ENCODE assay signal across 8 mouse cellular contexts in genomic region chr10:59222271-59223101, GRCm38 (mm10). TPM values are rescaled to one million over a fixed set of nuclear protein-coding genes. Genes with fewer than 3 reads are reported as not detected.
DNase-seq lines count a peak whose midpoint lies in the region; ATAC-seq and TF ChIP-seq lines count a peak whose summit lies in the region.

No protein-coding gene starts in this region.

- 3% methylated on average over 49 of the region's 49 CpGs for WGBS in embryonic facial prominence, embryonic 10.5 days
- 2% methylated on average over 49 of the region's 49 CpGs for WGBS in limb, embryonic 15.5 days
- 3% methylated on average over 49 of the region's 49 CpGs for WGBS in midbrain, embryonic 15.5 days

- H3K4me2 ChIP-seq in limb, embryonic 15.5 days = peak overlapping the region; percentile 92
- H3K4me2 ChIP-seq in midbrain, embryonic 15.5 days = peak overlapping the region; percentile 98

- no peak; the same call in none of the 2 replicates for ATAC-seq in limb, embryonic 15.5 days (ENCODE audit: insufficient number of reproducible peaks, low FRiP score, low TSS enrichment, low read depth)
- ATAC-seq in midbrain, embryonic 15.5 days (replicated peaks) = peak; percentile 64

- H3K9me3 ChIP-seq in embryonic facial prominence, embryonic 10.5 days = no peaks in the 10 kb centered on the region
- H3K9me3 ChIP-seq in limb, embryonic 15.5 days = no peaks in the 10 kb centered on the region
- no peaks in the 10 kb centered on the region for H3K9me3 ChIP-seq in midbrain, embryonic 15.5 days

- peak overlapping the region; percentile 92 for H3K4me3 ChIP-seq in embryonic facial prominence, embryonic 10.5 days
- peak overlapping the region; percentile 81 for H3K4me3 ChIP-seq in limb, embryonic 15.5 days
- peak overlapping the region; percentile 86 for H3K4me3 ChIP-seq in midbrain, embryonic 15.5 days
- H3K4me3 ChIP-seq in testis, adult 2 months (ENCODE audit: control insufficient read depth, low read depth, low read length) = peak overlapping the region; percentile 97

- TF ChIP-seq CTCF in testis, adult 2 months (IDR thresholded peaks at IDR 0.05; ENCODE audit: control insufficient read depth, insufficient read depth, insufficient replicate concordance, low read depth, low read length) = no peak

- H3K27ac ChIP-seq in embryonic facial prominence, embryonic 10.5 days (replicated peaks) = peak overlapping the region; percentile 98
- peak overlapping the region; percentile 95 for H3K27ac ChIP-seq in limb, embryonic 15.5 days
- H3K27ac ChIP-seq in midbrain, embryonic 15.5 days = peak overlapping the region; percentile 96
- peak overlapping the region; percentile 99 for H3K27ac ChIP-seq in testis, adult 2 months (ENCODE audit: control insufficient read depth, insufficient read depth, low read depth, low read length)

- no peak for TF ChIP-seq POLR2A in testis, adult 2 months (IDR thresholded peaks at IDR 0.05; ENCODE audit: control insufficient read depth, low read depth, low read length)

- H3K4me1 ChIP-seq in embryonic facial prominence, embryonic 10.5 days = peaks cover 28% of the 10 kb centered on the region
- peaks cover 16% of the 10 kb centered on the region for H3K4me1 ChIP-seq in limb, embryonic 15.5 days
- peaks cover 29% of the 10 kb centered on the region for H3K4me1 ChIP-seq in midbrain, embryonic 15.5 days
- H3K4me1 ChIP-seq in testis, adult 2 months (ENCODE audit: control insufficient read depth, insufficient read depth, low read length) = peaks cover 6% of the 10 kb centered on the region

- peak; percentile 81 for DNase-seq in A20 (ENCODE audit: low read depth, low spot score)
- DNase-seq in adrenal gland, adult (ENCODE audit: inconsistent age in 2 of 2, low spot score in 1 of 2) = peak; percentile 58 to 80
- DNase-seq in embryonic facial prominence, embryonic 10.5 days (ENCODE audit: low spot score) = no peak
- DNase-seq in heart, adult 8-10 months (ENCODE audit: low spot score) = peak; percentile 12
- DNase-seq in kidney, adult 18-20 months = peak; percentile 24

- H3K9ac ChIP-seq in limb, embryonic 15.5 days = peak overlapping the region; percentile 82
- H3K9ac ChIP-seq in midbrain, embryonic 15.5 days = peak overlapping the region; percentile 97

- H3K36me3 ChIP-seq in embryonic facial prominence, embryonic 10.5 days (replicated peaks) = peaks cover 6% of the 10 kb centered on the region
- no peaks in the 10 kb centered on the region for H3K36me3 ChIP-seq in limb, embryonic 15.5 days
- H3K36me3 ChIP-seq in midbrain, embryonic 15.5 days (replicated peaks) = no peaks in the 10 kb centered on the region
- no peaks in the 10 kb centered on the region for H3K36me3 ChIP-seq in testis, adult 2 months (ENCODE audit: control insufficient read depth, insufficient read depth, low read length)

- peaks cover 10% of the 10 kb centered on the region; the same call in 1 of the 2 replicates for H3K27me3 ChIP-seq in embryonic facial prominence, embryonic 10.5 days (replicated peaks; ENCODE audit: low read depth, poor library complexity, severe bottlenecking)
- no peaks in the 10 kb centered on the region for H3K27me3 ChIP-seq in limb, embryonic 15.5 days
- H3K27me3 ChIP-seq in midbrain, embryonic 15.5 days (replicated peaks) = no peaks in the 10 kb centered on the region
- no peaks in the 10 kb centered on the region for H3K27me3 ChIP-seq in testis, adult 2 months (ENCODE audit: control insufficient read depth, insufficient read depth, low read length)

RNA-seq across cellular contexts. Expression of gene Sowahc, which starts 0.7 kb away (rescaled TPM):
- polyA plus RNA-seq in embryonic facial prominence, embryonic 10.5 days (2016; fragmentation: Nextera tagmentation; extraction: Ambion mirVana) = 12.4 and 12.8 TPM in 2 replicates
- total RNA-seq in heart, adult 8-10 months (2022) = 1 to 10 TPM; 1.0 to 1.5 (median 1.4) TPM
- polyA plus RNA-seq in limb, embryonic 15.5 days (2015; fragmentation: Nextera tagmentation; extraction: Ambion mirVana) = 21.6 and 22.6 TPM in 2 replicates
- polyA plus RNA-seq in midbrain, embryonic 15.5 days (2015; fragmentation: Nextera tagmentation; extraction: Ambion mirVana) = 17.5 and 19.0 TPM in 2 replicates
- 2.3 and 2.5 TPM in 2 replicates for polyA plus RNA-seq in testis, adult 2 months (2012; rRNA removed)

RNA-seq across cellular contexts. Expression of gene Sept10, which starts 0.8 kb away (rescaled TPM):
- 36.8 and 37.3 TPM in 2 replicates for polyA plus RNA-seq in embryonic facial prominence, embryonic 10.5 days (2016; fragmentation: Nextera tagmentation; extraction: Ambion mirVana)
- total RNA-seq in heart, adult 8-10 months (2022) = 10 to 100 TPM; 14.4 to 20.6 (median 18.7) TPM
- 42.0 and 44.0 TPM in 2 replicates for polyA plus RNA-seq in limb, embryonic 15.5 days (2015; fragmentation: Nextera tagmentation; extraction: Ambion mirVana)
- polyA plus RNA-seq in midbrain, embryonic 15.5 days (2015; fragmentation: Nextera tagmentation; extraction: Ambion mirVana) = 11.5 and 13.4 TPM in 2 replicates
- polyA plus RNA-seq in testis, adult 2 months (2012; rRNA removed) = 45.5 and 52.0 TPM in 2 replicates
